Mouse (Mus musculus) pancreas, adult 10 weeks (tissue): ENCODE data around the gene Pdcd6ip. TPM values are rescaled to one million over a fixed set of nuclear protein-coding genes. Genes with fewer than 3 reads are reported as not detected.

Experiments used
- polyA plus RNA-seq: library from polyadenylated mRNA; stranded (reverse); fragments of 350-450 nt; fragmentation: Illumina TruSeq; extraction: RNeasy Lipid Tissue Mini Kit (QIAGEN cat#74804); gene quantifications from one replicate; pipeline ENCODE4 v1.2.3, GENCODE M21; 2015; ENCODE audit warnings: low read depth, low replicate concordance; ENCODE audit not compliant: insufficient read depth

Pdcd6ip gene
- 11.4 TPM for polyA plus RNA-seq

DNA sequence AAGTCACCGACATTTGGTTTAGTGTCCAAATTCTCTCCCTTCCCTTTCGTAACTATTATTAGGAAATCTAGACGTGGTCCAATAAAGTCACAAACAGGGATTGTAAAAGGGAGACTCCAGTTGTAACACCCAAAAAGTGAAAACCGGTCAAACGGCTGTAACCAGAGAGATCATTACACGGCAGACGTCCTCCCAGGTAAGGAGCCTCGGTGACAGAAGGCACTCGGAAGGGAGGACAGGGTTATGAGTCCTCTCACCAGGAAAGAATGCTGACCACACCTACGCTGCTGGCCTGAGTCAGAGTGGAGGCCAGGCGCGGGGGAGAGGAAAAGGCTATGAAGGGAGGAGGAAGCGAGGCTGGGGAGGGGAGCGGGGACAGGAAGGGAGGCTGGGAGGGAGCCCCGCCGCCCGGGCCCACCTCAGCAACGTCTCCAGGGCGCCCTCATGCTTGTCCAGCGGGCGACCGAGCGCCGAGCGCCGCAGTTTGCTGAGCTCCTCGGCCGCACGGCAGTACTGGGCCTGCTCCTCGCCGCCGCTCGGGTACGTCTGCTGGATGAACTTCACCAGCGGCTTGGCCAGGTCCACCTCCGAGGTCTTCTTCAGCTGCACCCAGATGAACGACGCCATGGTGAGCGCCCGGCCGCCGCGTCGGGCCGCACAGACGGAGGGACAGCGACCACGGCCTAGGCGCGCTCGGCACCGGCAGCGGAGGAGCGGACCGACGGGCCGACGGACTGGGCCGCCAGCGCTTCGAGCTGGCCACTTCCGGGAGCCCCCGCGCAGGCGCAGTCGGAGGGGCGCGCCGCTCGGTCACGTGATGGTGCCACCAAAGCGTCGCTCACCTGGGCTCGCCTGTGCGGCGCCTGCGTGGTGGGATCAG is at the start of gene Pdcd6ip:
Gene Pdcd6ip (minus strand): TSS at position 779 of the 880 bp plus-strand sequence.

DNA sequence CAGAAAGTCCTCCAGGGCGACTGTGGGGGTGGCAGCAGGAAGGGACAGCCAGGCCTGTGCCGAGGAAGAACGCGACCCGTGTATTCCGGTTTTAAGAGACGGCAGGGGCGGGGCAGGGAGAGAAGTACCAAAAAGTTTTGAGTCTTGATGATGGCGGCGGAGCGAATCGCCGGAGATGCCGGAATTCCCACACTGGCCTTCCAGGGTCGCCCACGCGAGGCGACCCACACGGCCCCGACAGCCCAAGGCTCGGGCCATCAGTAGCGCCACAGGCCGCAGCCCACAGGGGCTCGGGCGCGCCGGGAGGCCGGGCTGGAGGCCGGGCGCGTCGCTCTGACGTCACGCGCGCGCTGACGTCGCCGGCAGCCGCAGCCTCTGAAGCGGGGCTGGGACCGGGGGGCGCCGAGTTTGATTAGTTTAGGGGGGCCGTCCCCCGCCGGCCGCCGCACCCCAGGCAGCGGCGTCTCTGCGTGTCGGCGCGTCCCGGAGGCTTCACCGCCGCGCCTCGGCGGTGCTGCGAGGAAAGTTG is 33.1 kb upstream of the Pdcd6ip start, which contains the start of gene Clasp2:
Gene Clasp2 (plus strand): TSS at position 366 of the 529 bp plus-strand sequence.

Other genes with a start within 250 kb of the Pdcd6ip start
- 4.7 TPM for gene Clasp2, start 33.2 kb upstream of the Pdcd6ip start, polyA plus RNA-seq
- 30.9 TPM for gene Ubp1, start 222.7 kb upstream of the Pdcd6ip start, polyA plus RNA-seq